Mouse (Mus musculus) G1E (cell line): Measurements from ENCODE around the gene Efcab9.

Experiments
- CTCF ChIP-seq: IDR thresholded peaks from 2 replicates; pipeline ENCODE4 v1.5.1; 2012; ENCODE audit warnings: low read depth, low read length, inconsistent platforms, mixed read lengths
- GATA1 ChIP-seq: IDR thresholded peaks from 2 replicates; pipeline ENCODE4 v1.6.1; 2012; ENCODE audit warnings: borderline replicate concordance, low read length, inconsistent platforms, mixed read lengths
- GATA2 ChIP-seq: IDR thresholded peaks from 2 replicates; pipeline ENCODE4 v1.6.1; 2012; ENCODE audit warnings: low read depth, low read length, inconsistent platforms, borderline replicate concordance
- POLR2AphosphoS5 ChIP-seq: IDR thresholded peaks from 2 replicates; pipeline ENCODE4 v1.6.1; 2012; ENCODE audit warnings: low read depth, low read length, inconsistent platforms; ENCODE audit not compliant: insufficient replicate concordance
- TAL1 ChIP-seq: conservative IDR thresholded peaks from 2 replicates; pipeline ENCODE4 v1.6.1; 2012; ENCODE audit warnings: low read depth, low read length, inconsistent platforms, mixed read lengths

- TF ChIP-seq GATA1 (no peak), CTCF (no peak), TAL1 (no peak), POLR2AphosphoS5 (no peak), GATA2 (no peak)
Observed at GRCm38 (mm10) chr11:32542181-32542580, 10.3 kb upstream of the Efcab9 start.
